Mouse (Mus musculus) left cerebral cortex, postnatal 25 days (tissue): ENCODE results near the gene 4933436I01Rik. TPM values are rescaled to one million over a fixed set of nuclear protein-coding genes. Genes with fewer than 3 reads are reported as not detected.

ENCODE experiments used
- DNase-seq, 2 experiments: peaks; one replicate each; pipeline ENCODE4 v3.0.0; 2022; ENCODE audit warnings: low spot score in 2 of 2, mixed read lengths in 1 of 2
- intact Hi-C: fragments of 180-260 bp; cut with DNase I; formaldehyde crosslinking; loops from one replicate; pipeline ENCODE4 v1.15.1; 2025
- total RNA-seq, 2 experiments: library from RNA; stranded (reverse); gene quantifications; 2 replicates each; pipeline ENCODE4 v1.2.3; 2021

4933436I01Rik gene
- not detected for total RNA-seq

GRCm38 (mm10) chrX:67921350-67921749, at the start of gene 4933436I01Rik:
Gene 4933436I01Rik, minus strand, starts transcription at chrX:67921450.
- no peak for DNase-seq
- intact Hi-C loops: no loop called here

GRCm38 (mm10) chrX:67924769-67925470, 3.7 kb upstream of the 4933436I01Rik start:
- DNase-seq: no peak
- intact Hi-C loops: no loop called here

GRCm38 (mm10) chrX:67883406-67883805, 37.8 kb downstream of the 4933436I01Rik start:
- DNase-seq: no peak
- intact Hi-C loops: no loop called here

Other genes with a start within 250 kb of the 4933436I01Rik start
- gene Gm1140, start 227.9 kb downstream of the 4933436I01Rik start, total RNA-seq: not detected
- not detected for gene Gm14692, start 225.8 kb downstream of the 4933436I01Rik start, total RNA-seq